Mouse (Mus musculus): ENCODE measurements around the gene Cnnm2. TPM values are rescaled to one million over a fixed set of nuclear protein-coding genes. Genes with fewer than 3 reads are reported as not detected.
"Not testable (repeated sequence)": the region's sequence is repeated elsewhere in the genome, so short reads cannot be mapped to it uniquely, and the experiment has no call there.

The Cnnm2 gene
- polyA plus RNA-seq, 1 experiment from 2014 or later: 3.4 TPM

DNA sequence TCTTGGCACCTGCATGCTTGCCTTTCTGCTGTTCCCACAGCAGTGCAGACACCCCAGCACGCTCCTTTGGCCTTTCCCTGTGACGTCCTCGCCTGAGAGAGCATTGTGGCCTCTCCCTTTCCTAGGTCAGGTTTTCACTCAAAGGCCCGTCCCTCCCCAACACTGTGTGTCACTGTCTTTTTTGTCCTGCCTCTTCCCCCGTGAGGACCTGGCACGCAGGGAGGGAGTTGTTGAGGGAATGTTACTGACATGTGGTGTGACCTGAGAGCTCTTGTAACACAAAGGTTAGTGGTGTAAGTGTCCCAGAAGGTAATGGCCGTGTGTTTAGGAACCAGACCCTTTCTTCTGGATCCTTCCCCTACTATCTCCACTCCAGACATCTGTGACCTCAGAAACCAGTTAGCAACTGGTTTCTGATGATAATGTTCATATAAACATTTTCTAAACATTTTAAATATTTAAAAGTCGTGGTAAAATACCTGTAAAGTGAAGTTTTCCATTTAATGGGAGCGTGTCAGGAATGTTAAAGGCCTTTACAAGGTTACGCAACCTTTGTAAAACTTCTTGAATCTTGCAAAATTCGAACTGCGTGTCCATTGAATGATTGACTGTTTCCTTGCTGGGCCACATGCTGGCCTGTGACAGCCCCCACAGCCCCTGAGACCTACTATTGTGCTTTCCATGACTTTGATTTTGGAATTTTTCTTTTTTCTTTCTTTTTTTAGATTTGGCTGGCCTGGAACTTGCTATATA, 16.7 kb downstream of the Cnnm2 start:
- H3K9me3 ChIP-seq: no peaks in the 10 kb centered on the region
- H3K9ac ChIP-seq: no peak overlapping the region
- no peak overlapping the region for H3K4me3 ChIP-seq
- H3K36me3 ChIP-seq: no peaks in the 10 kb centered on the region
- H3K4me2 ChIP-seq: no peak overlapping the region
- H3K27ac ChIP-seq: no peak overlapping the region
- H3K27me3 ChIP-seq: no peaks in the 10 kb centered on the region
- no peaks in the 10 kb centered on the region for H3K4me1 ChIP-seq
- 65% methylated on average over 12 of the region's 12 CpGs for WGBS
- ATAC-seq (ENCODE audit: insufficient number of reproducible peaks, insufficient read depth, low FRiP score, low TSS enrichment, low read depth): no peak

GRCm38 (mm10) chr19:46779130-46779529, 17.7 kb downstream of the Cnnm2 start:
- H3K36me3 ChIP-seq; H3K9me3 ChIP-seq; H3K4me3 ChIP-seq; H3K27ac ChIP-seq; H3K4me1 ChIP-seq; ATAC-seq (ENCODE audit: insufficient number of reproducible peaks, insufficient read depth, low FRiP score, low TSS enrichment, low read depth); H3K9ac ChIP-seq; H3K4me2 ChIP-seq; H3K27me3 ChIP-seq: not testable (repeated sequence)
- 93% methylated on average over 1 of the region's 1 CpGs for WGBS

DNA sequence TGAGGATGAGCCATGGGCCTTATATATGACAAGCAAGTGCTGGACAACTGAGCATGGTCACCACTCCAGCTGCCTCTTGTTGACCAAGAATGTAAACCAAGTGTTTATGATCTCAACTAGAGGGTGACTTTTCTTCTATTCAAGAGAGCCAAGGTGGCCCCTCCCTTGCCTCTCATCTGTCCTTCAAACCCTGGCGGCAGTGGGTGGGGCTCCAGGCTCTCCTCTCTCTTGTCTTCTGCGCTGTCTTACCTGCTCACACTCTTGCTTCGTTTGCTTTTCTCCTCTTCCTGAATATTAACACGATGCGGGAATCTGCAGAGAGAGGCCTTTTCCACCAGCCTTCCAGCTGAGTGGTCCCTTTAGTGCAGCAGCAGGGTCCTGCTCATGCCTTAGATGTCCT, 22.6 kb downstream of the Cnnm2 start:
- Histone ChIP-seq H3K36me3 (no peaks in the 10 kb centered on the region), H3K27ac (no peak overlapping the region), H3K9ac (no peak overlapping the region), H3K4me2 (no peak overlapping the region), H3K27me3 (no peaks in the 10 kb centered on the region), H3K9me3 (no peaks in the 10 kb centered on the region), H3K4me3 (no peak overlapping the region), H3K4me1 (no peaks in the 10 kb centered on the region)
- no peak for ATAC-seq (ENCODE audit: insufficient number of reproducible peaks, insufficient read depth, low FRiP score, low TSS enrichment, low read depth)
- WGBS: 78% methylated on average over 5 of the region's 5 CpGs

DNA sequence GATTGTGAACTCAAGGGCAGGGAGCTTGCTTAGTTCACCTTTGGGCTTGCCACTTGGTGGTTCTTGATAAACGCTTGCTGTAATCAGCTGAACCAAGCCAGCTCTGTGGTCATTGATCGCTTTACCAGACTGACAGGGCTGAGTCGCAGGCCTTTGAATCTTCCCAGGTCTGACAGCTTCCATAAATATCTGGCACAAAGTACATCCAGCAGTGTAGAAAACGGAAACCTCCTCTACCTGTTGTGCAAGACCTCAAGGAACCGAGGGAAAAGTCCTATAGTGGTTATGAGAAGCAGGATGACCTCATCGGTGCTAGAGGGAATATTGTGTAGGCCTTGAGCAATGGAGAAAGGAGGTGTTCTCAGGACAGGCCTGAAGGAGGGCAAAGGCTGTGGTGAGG, 23.1 kb downstream of the Cnnm2 start:
- Histone ChIP-seq H3K4me3 (no peak overlapping the region), H3K27me3 (no peaks in the 10 kb centered on the region), H3K27ac (no peak overlapping the region), H3K4me1 (no peaks in the 10 kb centered on the region), H3K9ac (no peak overlapping the region), H3K4me2 (no peak overlapping the region), H3K36me3 (no peaks in the 10 kb centered on the region), H3K9me3 (no peaks in the 10 kb centered on the region)
- ATAC-seq (ENCODE audit: insufficient number of reproducible peaks, insufficient read depth, low FRiP score, low TSS enrichment, low read depth): no peak
- WGBS: 86% methylated on average over 6 of the region's 6 CpGs

DNA sequence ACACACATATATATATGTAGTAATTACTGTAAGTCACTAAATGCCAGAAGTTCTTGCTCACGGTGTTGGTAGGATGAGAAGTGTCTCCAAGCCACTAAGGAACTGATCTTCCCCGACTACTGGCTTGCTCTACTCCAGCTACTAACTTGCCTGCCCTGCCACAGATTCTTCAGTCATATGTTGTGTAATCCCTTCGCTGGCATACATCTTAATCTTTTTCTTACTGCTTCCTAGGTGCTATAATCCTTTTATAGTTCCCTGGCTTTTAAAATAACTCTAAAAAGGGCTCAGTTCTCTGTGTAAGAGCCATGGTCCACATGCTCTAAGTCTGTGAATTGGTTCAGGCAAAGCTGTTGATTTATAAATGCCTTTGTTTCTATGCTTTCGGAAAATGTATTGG, 24.2 kb downstream of the Cnnm2 start:
- H3K4me1 ChIP-seq: no peaks in the 10 kb centered on the region
- no peak overlapping the region for H3K9ac ChIP-seq
- no peaks in the 10 kb centered on the region for H3K9me3 ChIP-seq
- H3K27me3 ChIP-seq: no peaks in the 10 kb centered on the region
- no peak overlapping the region for H3K4me2 ChIP-seq
- 78% methylated on average over 4 of the region's 4 CpGs for WGBS
- no peak overlapping the region for H3K4me3 ChIP-seq
- H3K36me3 ChIP-seq: no peaks in the 10 kb centered on the region
- ATAC-seq (ENCODE audit: insufficient number of reproducible peaks, insufficient read depth, low FRiP score, low TSS enrichment, low read depth): no peak
- no peak overlapping the region for H3K27ac ChIP-seq

DNA sequence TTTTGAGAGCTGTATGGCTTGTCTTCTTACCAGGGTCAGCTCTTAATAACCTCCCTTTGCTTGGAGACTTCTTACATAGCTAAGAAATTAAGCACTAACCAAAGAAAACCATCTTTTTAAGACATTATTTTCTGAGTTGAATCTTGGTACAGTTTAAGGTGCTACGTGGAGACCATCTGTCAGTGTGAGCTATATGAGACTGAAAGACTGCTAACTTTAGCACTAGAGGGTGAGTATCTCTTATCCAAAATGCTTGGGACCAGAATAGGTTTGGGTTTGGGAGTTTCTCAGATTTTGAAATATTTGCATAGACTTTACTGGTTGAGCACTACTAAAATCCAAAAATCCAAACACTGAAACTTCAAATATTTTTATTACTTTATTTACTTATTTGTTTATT, 28.4 kb downstream of the Cnnm2 start:
- Histone ChIP-seq H3K4me2 (no peak overlapping the region), H3K27ac (no peak overlapping the region), H3K27me3 (no peaks in the 10 kb centered on the region), H3K4me3 (no peak overlapping the region), H3K9ac (no peak overlapping the region), H3K36me3 (no peaks in the 10 kb centered on the region), H3K9me3 (no peaks in the 10 kb centered on the region), H3K4me1 (peaks cover 13% of the 10 kb centered on the region)
- no peak for ATAC-seq (ENCODE audit: insufficient number of reproducible peaks, insufficient read depth, low FRiP score, low TSS enrichment, low read depth)
- 95% methylated on average over 1 of the region's 1 CpGs for WGBS

DNA sequence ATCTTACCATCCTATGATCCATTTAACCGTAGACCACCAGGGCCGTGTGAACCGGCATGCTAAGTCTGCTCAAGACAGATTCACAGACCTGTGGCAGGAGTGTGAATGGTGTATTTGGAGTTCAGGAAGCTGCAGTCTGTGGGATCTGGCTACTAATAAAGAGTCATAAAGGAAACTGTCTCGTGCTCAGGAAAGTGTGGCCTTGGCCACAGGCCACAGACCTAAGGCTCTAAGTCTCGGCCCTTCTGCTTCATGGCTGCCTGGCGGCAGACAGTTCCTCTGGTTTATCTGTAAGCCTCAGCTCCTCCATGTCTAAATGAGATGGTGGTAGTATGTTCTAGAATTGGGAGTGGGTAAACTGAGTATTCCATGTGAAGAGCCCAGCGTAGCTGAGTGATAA, 30.0 kb downstream of the Cnnm2 start:
- peaks cover 13% of the 10 kb centered on the region for H3K4me1 ChIP-seq
- H3K27ac ChIP-seq: no peak overlapping the region
- no peak overlapping the region for H3K9ac ChIP-seq
- H3K4me2 ChIP-seq: no peak overlapping the region
- H3K27me3 ChIP-seq: no peaks in the 10 kb centered on the region
- WGBS: 91% methylated on average over 7 of the region's 7 CpGs
- H3K36me3 ChIP-seq: no peaks in the 10 kb centered on the region
- no peaks in the 10 kb centered on the region for H3K9me3 ChIP-seq
- H3K4me3 ChIP-seq: no peak overlapping the region
- ATAC-seq (ENCODE audit: insufficient number of reproducible peaks, insufficient read depth, low FRiP score, low TSS enrichment, low read depth): no peak

DNA sequence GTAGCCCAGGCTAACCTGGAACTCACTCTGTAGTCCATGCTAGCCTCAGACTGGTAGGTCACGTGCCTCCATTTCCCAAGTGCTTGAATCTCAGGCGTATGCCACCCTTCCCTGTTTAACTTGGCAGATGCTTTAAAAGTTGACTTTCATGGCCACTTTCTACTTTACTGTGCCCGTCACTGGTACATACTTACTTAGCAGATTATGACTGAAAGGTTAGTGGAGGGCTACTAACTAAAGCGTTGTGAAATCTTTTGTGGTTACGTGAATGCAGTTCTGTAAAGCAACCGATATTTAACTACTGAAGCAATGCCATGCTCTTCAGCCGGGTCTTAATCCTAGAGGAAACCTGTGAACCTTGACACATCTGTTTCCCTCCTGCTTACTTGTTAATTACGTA, 30.5 kb downstream of the Cnnm2 start:
- Histone ChIP-seq H3K27ac (no peak overlapping the region), H3K4me2 (no peak overlapping the region), H3K9ac (no peak overlapping the region), H3K9me3 (no peaks in the 10 kb centered on the region), H3K27me3 (no peaks in the 10 kb centered on the region), H3K36me3 (no peaks in the 10 kb centered on the region), H3K4me3 (no peak overlapping the region), H3K4me1 (peaks cover 13% of the 10 kb centered on the region)
- 83% methylated on average over 8 of the region's 8 CpGs for WGBS
- no peak for ATAC-seq (ENCODE audit: insufficient number of reproducible peaks, insufficient read depth, low FRiP score, low TSS enrichment, low read depth)

GRCm38 (mm10) chr19:46792480-46792879, 31.1 kb downstream of the Cnnm2 start:
- WGBS: 69% methylated on average over 3 of the region's 3 CpGs
- Histone ChIP-seq H3K4me1 (peaks cover 13% of the 10 kb centered on the region), H3K4me2 (no peak overlapping the region), H3K9ac (no peak overlapping the region), H3K27me3 (no peaks in the 10 kb centered on the region), H3K36me3 (no peaks in the 10 kb centered on the region), H3K9me3 (no peaks in the 10 kb centered on the region), H3K27ac (no peak overlapping the region), H3K4me3 (no peak overlapping the region)
- ATAC-seq (ENCODE audit: insufficient number of reproducible peaks, insufficient read depth, low FRiP score, low TSS enrichment, low read depth): no peak

GRCm38 (mm10) chr19:46794181-46794580, 32.8 kb downstream of the Cnnm2 start:
- peaks cover 13% of the 10 kb centered on the region for H3K4me1 ChIP-seq
- H3K27ac ChIP-seq: no peak overlapping the region
- H3K4me3 ChIP-seq: no peak overlapping the region
- H3K27me3 ChIP-seq: no peaks in the 10 kb centered on the region
- H3K9me3 ChIP-seq: no peaks in the 10 kb centered on the region
- ATAC-seq (ENCODE audit: insufficient number of reproducible peaks, insufficient read depth, low FRiP score, low TSS enrichment, low read depth): no peak
- WGBS: 33% methylated on average over 8 of the region's 8 CpGs
- H3K9ac ChIP-seq: no peak overlapping the region
- H3K4me2 ChIP-seq: no peak overlapping the region
- no peaks in the 10 kb centered on the region for H3K36me3 ChIP-seq

- no peak overlapping the region for H3K4me2 ChIP-seq
- WGBS: 89% methylated on average over 4 of the region's 4 CpGs
Observed at GRCm38 (mm10) chr19:46799903-46800583, 38.6 kb downstream of the Cnnm2 start.

GRCm38 (mm10) chr19:46801492-46801891, 40.1 kb downstream of the Cnnm2 start:
- peaks cover 9% of the 10 kb centered on the region for H3K4me1 ChIP-seq
- 84% methylated on average over 7 of the region's 7 CpGs for WGBS

More at GRCm38 (mm10) chr19:46799903-46800583, 38.6 kb downstream of the Cnnm2 start:
- Histone ChIP-seq H3K9me3 (no peaks in the 10 kb centered on the region), H3K9ac (no peak overlapping the region), H3K36me3 (no peaks in the 10 kb centered on the region), H3K4me3 (no peak overlapping the region), H3K4me1 (peaks cover 6% of the 10 kb centered on the region; the same call in 1 of the 2 replicates), H3K27me3 (no peaks in the 10 kb centered on the region), H3K27ac (no peak overlapping the region)
- no peak for ATAC-seq (ENCODE audit: insufficient number of reproducible peaks, insufficient read depth, low FRiP score, low TSS enrichment, low read depth)

More at GRCm38 (mm10) chr19:46801492-46801891, 40.1 kb downstream of the Cnnm2 start:
- H3K9me3 ChIP-seq: no peaks in the 10 kb centered on the region
- no peak for ATAC-seq (ENCODE audit: insufficient number of reproducible peaks, insufficient read depth, low FRiP score, low TSS enrichment, low read depth)
- no peaks in the 10 kb centered on the region for H3K36me3 ChIP-seq
- H3K4me2 ChIP-seq: no peak overlapping the region
- H3K4me3 ChIP-seq: no peak overlapping the region
- H3K27ac ChIP-seq: no peak overlapping the region
- H3K9ac ChIP-seq: no peak overlapping the region
- H3K27me3 ChIP-seq: no peaks in the 10 kb centered on the region
